Mouse (Mus musculus) MEL (cell line): ENCODE data around the gene Srp72. TPM values are rescaled to one million over a fixed set of nuclear protein-coding genes. Genes with fewer than 3 reads are reported as not detected.

ENCODE experiments used
- DNase-seq: peaks from one replicate; pipeline ENCODE4 v3.0.0; 2011; ENCODE audit warnings: low read depth, low spot score
- H3K27ac ChIP-seq: 2 replicates; pipeline ENCODE4 v1.5.1; 2012; ENCODE audit warnings: low read depth, mild to moderate bottlenecking, control low read depth, low read length, moderate library complexity; ENCODE audit not compliant: control insufficient read depth
- H3K27me3 ChIP-seq, 2 experiments: fragments of 150-350 bp in 1 of 2; sonication (generic) in 1 of 2; 2 replicates each; pipeline ENCODE4 v1.6.1; 2012; ENCODE audit warnings: low read length in 2 of 2, mild to moderate bottlenecking in 2 of 2, improper control_type of control experiment in 1 of 2, moderate library complexity in 1 of 2; ENCODE audit not compliant: insufficient read depth in 2 of 2, control insufficient read depth in 1 of 2
- H3K36me3 ChIP-seq, 2 experiments: 2 replicates each; pipeline ENCODE4 v1.6.1; 2012 to 2014; ENCODE audit warnings: low read length in 2 of 2, improper control_type of control experiment in 1 of 2, inconsistent platforms in 1 of 2, mild to moderate bottlenecking in 1 of 2; ENCODE audit not compliant: insufficient read depth in 2 of 2, control insufficient read depth in 1 of 2
- H3K4me1 ChIP-seq, 2 experiments: fragments of 150-350 bp in 1 of 2; sonication (generic) in 1 of 2; 2 replicates each; pipeline ENCODE4 v1.6.1; 2012; ENCODE audit warnings: low read length in 2 of 2, improper control_type of control experiment in 1 of 2, mild to moderate bottlenecking in 1 of 2; ENCODE audit not compliant: insufficient read depth in 2 of 2, control insufficient read depth in 1 of 2
- H3K4me3 ChIP-seq, 2 experiments: fragments of 150-350 bp in 1 of 2; sonication (generic) in 1 of 2; 2 replicates each; pipeline ENCODE4 v1.5.1; 2012; ENCODE audit warnings: low read depth in 2 of 2, low read length in 2 of 2, mild to moderate bottlenecking in 2 of 2, moderate library complexity in 2 of 2, control low read depth in 1 of 2, improper control_type of control experiment in 1 of 2; ENCODE audit not compliant: control insufficient read depth in 1 of 2, insufficient read depth in 1 of 2
- H3K79me2 ChIP-seq: 2 replicates; pipeline ENCODE4 v1.6.1; 2012; ENCODE audit warnings: mild to moderate bottlenecking, low read length, moderate library complexity; ENCODE audit not compliant: control insufficient read depth, poor library complexity, insufficient read depth
- H3K9ac ChIP-seq: 2 replicates; pipeline ENCODE4 v1.6.1; 2012; ENCODE audit warnings: low read depth, mild to moderate bottlenecking, control low read depth, low read length, moderate library complexity; ENCODE audit not compliant: control insufficient read depth, poor library complexity, severe bottlenecking
- H3K9me3 ChIP-seq: fragments of 150-350 bp; sonication (generic); replicated peaks from 2 replicates; pipeline ENCODE4 v1.6.1; 2012; ENCODE audit warnings: mild to moderate bottlenecking, low read length, improper control_type of control experiment, moderate library complexity; ENCODE audit not compliant: insufficient read depth
- CTCF ChIP-seq, 3 experiments: IDR thresholded peaks in 2 of 3; conservative IDR thresholded peaks in 1 of 3; 2 replicates each; pipeline ENCODE4 v1.5.1; 2011 to 2012; ENCODE audit warnings: low read length in 3 of 3, low read depth in 2 of 3, mild to moderate bottlenecking in 2 of 3, improper control_type of control experiment in 1 of 3, inconsistent platforms in 1 of 3, mixed read lengths in 1 of 3, moderate library complexity in 1 of 3; ENCODE audit not compliant: control insufficient read depth in 1 of 3, insufficient read depth in 1 of 3, poor library complexity in 1 of 3, severe bottlenecking in 1 of 3
- E2F4 ChIP-seq: IDR thresholded peaks from 2 replicates; pipeline ENCODE4 v1.6.1; 2011; ENCODE audit warnings: low read depth, low read length, improper control_type of control experiment, borderline replicate concordance
- ELF1 ChIP-seq: IDR thresholded peaks from 2 replicates; pipeline ENCODE4 v1.6.1; 2014; ENCODE audit warnings: low read depth, mild to moderate bottlenecking, inconsistent platforms, low read length, improper control_type of control experiment, moderate library complexity
- HCFC1 ChIP-seq: IDR thresholded peaks from 2 replicates; pipeline ENCODE4 v1.6.1; 2012; ENCODE audit warnings: low read depth, mild to moderate bottlenecking, inconsistent platforms, low read length, improper control_type of control experiment, moderate library complexity
- MAZ ChIP-seq: IDR thresholded peaks from 2 replicates; pipeline ENCODE4 v1.6.1; 2012; ENCODE audit warnings: low read depth, mild to moderate bottlenecking, inconsistent platforms, low read length, improper control_type of control experiment
- NRF1 ChIP-seq: IDR thresholded peaks from 2 replicates; pipeline ENCODE4 v1.6.1; 2014; ENCODE audit warnings: low read depth, mild to moderate bottlenecking, inconsistent platforms, low read length, improper control_type of control experiment, moderate library complexity; ENCODE audit not compliant: poor library complexity, insufficient read depth, severe bottlenecking
- POLR2AphosphoS2 ChIP-seq: IDR thresholded peaks from 2 replicates; pipeline ENCODE4 v1.6.1; 2011; ENCODE audit warnings: low read length, improper control_type of control experiment
- RAD21 ChIP-seq: IDR thresholded peaks from 2 replicates; pipeline ENCODE4 v1.6.1; 2011; ENCODE audit warnings: mild to moderate bottlenecking, low read depth, low read length, improper control_type of control experiment
- SMC3 ChIP-seq: IDR thresholded peaks from 2 replicates; pipeline ENCODE4 v1.6.1; 2011; ENCODE audit warnings: low read depth, low read length, improper control_type of control experiment
- TAL1 ChIP-seq: IDR thresholded peaks from 2 replicates; pipeline ENCODE4 v1.6.1; 2012; ENCODE audit warnings: mild to moderate bottlenecking, inconsistent platforms, low read length, moderate library complexity, mixed read lengths
- ZC3H11A ChIP-seq: IDR thresholded peaks from 2 replicates; pipeline ENCODE4 v1.6.1; 2012; ENCODE audit warnings: low read depth, mild to moderate bottlenecking, inconsistent platforms, low read length, improper control_type of control experiment
- ZMIZ1 ChIP-seq: IDR thresholded peaks from 2 replicates; pipeline ENCODE4 v1.6.1; 2012; ENCODE audit warnings: low read depth, mild to moderate bottlenecking, inconsistent platforms, low read length, improper control_type of control experiment, moderate library complexity
- polyA plus RNA-seq, 2 experiments: library from polyadenylated mRNA; stranded (reverse) in 1 of 2; unstranded in 1 of 2; fragments of >175 nt in 1 of 2; fragments of >200 nt in 1 of 2; gene quantifications; 2 replicates each; pipeline versions ENCODE4 v1.2.1 to v1.2.4; 2012; ENCODE audit warnings: low replicate concordance in 2 of 2, low read depth in 1 of 2; ENCODE audit not compliant: insufficient read length in 2 of 2, insufficient read depth in 1 of 2, missing spikeins in 1 of 2
- total RNA-seq: library from RNA; depleted of rRNA; stranded (reverse); fragments of 300-350 nt; gene quantifications from 2 replicates; pipeline ENCODE4 v1.2.3, GENCODE M21; 2012

Gene Srp72
- total and polyA plus RNA-seq, 3 experiments: 87.1 to 231 (median 140) TPM

- no peak for TF ChIP-seq NRF1
- TF ChIP-seq ZMIZ1: no peak
- TF ChIP-seq MAZ: no peak
- peak; percentile 83 for TF ChIP-seq TAL1
- 0 out of 2 replicates have a peak, but pooled peaks have one; percentile 16 for TF ChIP-seq HCFC1
- TF ChIP-seq, all 39 proteins: peak for 14
These were observed 18.8 kb downstream of the Srp72 start (continued) for GRCm38 (mm10) chr5:76993174-76993814.

- H3K36me3 ChIP-seq: peaks cover 8 to 40% of the 10 kb centered on the region in 2 experiments
- H3K9me3 ChIP-seq: no peaks in the 10 kb centered on the region
- no peaks in the 10 kb centered on the region for H3K79me2 ChIP-seq
- peaks cover under 1 to 2% of the 10 kb centered on the region in 2 experiments; a peak in 2 of 4 replicates for H3K4me1 ChIP-seq
- no peak overlapping the region for H3K4me3 ChIP-seq
- TF ChIP-seq CTCF (IDR thresholded peaks at IDR 0.05 in 2 of 3, conservative IDR thresholded peaks at IDR 0.05 in 1 of 3; ENCODE audit: control insufficient read depth in 1 of 3, insufficient read depth in 1 of 3, low read depth in 2 of 3, low read length in 3 of 3, poor library complexity in 1 of 3, severe bottlenecking in 1 of 3) (peak in 2 of 3 experiments; percentile 37 to 76; a peak in 3 of 6 replicates), RAD21 (peak; percentile 71), E2F4 (no peak), TAL1 (no peak), ZC3H11A (peak; percentile 50; the same call in 1 of the 2 replicates), SMC3 (peak; percentile 74)
- DNase-seq: peak; percentile 60
- no peak overlapping the region for H3K9ac ChIP-seq
- no peak overlapping the region for H3K27ac ChIP-seq
- no peaks in the 10 kb centered on the region for H3K27me3 ChIP-seq
These were observed 23.9 kb downstream of the Srp72 start for GRCm38 (mm10) chr5:76998416-76998815.

- no peaks in the 10 kb centered on the region for H3K27me3 ChIP-seq
- no peak overlapping the region for H3K27ac ChIP-seq
- H3K4me3 ChIP-seq: no peak overlapping the region
- no peaks in the 10 kb centered on the region for H3K9me3 ChIP-seq
- H3K9ac ChIP-seq: no peak overlapping the region
- peaks cover 0 to 24% of the 10 kb centered on the region in 2 experiments; a peak in 2 of 4 replicates for H3K36me3 ChIP-seq
- no peak for TF ChIP-seq ELF1
- TF ChIP-seq POLR2AphosphoS2: peak; percentile 46; the same call in 1 of the 2 replicates
- no peak for DNase-seq
- no peaks in the 10 kb centered on the region for H3K4me1 ChIP-seq
- H3K79me2 ChIP-seq: no peaks in the 10 kb centered on the region
These were observed 26.7 kb downstream of the Srp72 start for GRCm38 (mm10) chr5:77001192-77001591.
